Mouse (Mus musculus) lung, postnatal 0 days (tissue): Measurements from ENCODE around the gene Prrt1. TPM values are rescaled to one million over a fixed set of nuclear protein-coding genes. Genes with fewer than 3 reads are reported as not detected.

Source experiments
- ATAC-seq: fragments of 200-750 bp; cut with Nextera tagmentation; 2 replicates; pipeline ENCODE4 v1.8.0; 2017; ENCODE audit warnings: moderate library complexity
- DNase-seq: peaks from one replicate; pipeline ENCODE4 v3.0.0-alpha.2; 2016; ENCODE audit warnings: low spot score
- H3K27ac ChIP-seq: fragments of 300-500 bp; sonication (generic); 2 replicates; pipeline ENCODE4 v1.5.1; 2014; ENCODE audit warnings: antibody characterized with exemption, mild to moderate bottlenecking, low read length, mixed read lengths
- H3K27me3 ChIP-seq: fragments of 300-500 bp; sonication (generic); replicated peaks from 2 replicates; pipeline ENCODE4 v1.6.1; 2014; ENCODE audit warnings: low read length, mixed read lengths; ENCODE audit not compliant: insufficient read depth
- H3K36me3 ChIP-seq: fragments of 300-500 bp; sonication (generic); 2 replicates; pipeline ENCODE4 v1.6.1; 2014; ENCODE audit warnings: low read length, mixed read lengths; ENCODE audit not compliant: insufficient read depth
- H3K4me1 ChIP-seq: fragments of 300-500 bp; sonication (generic); 2 replicates; pipeline ENCODE4 v1.6.1; 2014; ENCODE audit warnings: antibody characterized with exemption, low read depth, low read length, mixed read lengths; ENCODE audit not compliant: insufficient read depth
- H3K4me2 ChIP-seq: fragments of 300-500 bp; sonication (generic); replicated peaks from 2 replicates; pipeline ENCODE4 v1.6.1; 2014; ENCODE audit warnings: low read depth, mild to moderate bottlenecking, low read length, moderate library complexity, mixed read lengths
- H3K4me3 ChIP-seq: fragments of 300-500 bp; sonication (generic); 2 replicates; pipeline ENCODE4 v1.5.1; 2014; ENCODE audit warnings: low read depth, low read length
- H3K9ac ChIP-seq: fragments of 300-500 bp; sonication (generic); replicated peaks from 2 replicates; pipeline ENCODE4 v1.6.1; 2014; ENCODE audit warnings: low read depth, mild to moderate bottlenecking
- H3K9me3 ChIP-seq: fragments of 300-500 bp; sonication (generic); 2 replicates; pipeline ENCODE4 v1.6.1; 2016; ENCODE audit warnings: low read length, mixed read lengths
- CTCF ChIP-seq: IDR thresholded peaks from 2 replicates; pipeline ENCODE4 v1.5.1; 2016; ENCODE audit warnings: antibody characterized with exemption, mild to moderate bottlenecking
- EP300 ChIP-seq: IDR thresholded peaks from 2 replicates; pipeline ENCODE4 v1.6.1; 2016; ENCODE audit warnings: antibody characterized with exemption, mild to moderate bottlenecking, control low read depth
- WGBS: fragments of 180-500 bp; shearing (Covaris S2); extraction: QIAGEN DNeasy Blood & Tissue Kit; methylation state at CpG from one replicate; pipeline ENCODE4 v1.1.7; 2014; 5-methylcytosine and 5-hydroxymethylcytosine counted together
- polyA plus RNA-seq: library from polyadenylated mRNA; unstranded; fragments of >200 nt; fragmentation: Nextera tagmentation; extraction: Ambion mirVana; gene quantifications from 2 replicates; pipeline ENCODE4 v1.2.1, GENCODE M21; 2015

Gene Prrt1
- polyA plus RNA-seq, 1 experiment from 2014 or later, result 0.29 TPM

DNA sequence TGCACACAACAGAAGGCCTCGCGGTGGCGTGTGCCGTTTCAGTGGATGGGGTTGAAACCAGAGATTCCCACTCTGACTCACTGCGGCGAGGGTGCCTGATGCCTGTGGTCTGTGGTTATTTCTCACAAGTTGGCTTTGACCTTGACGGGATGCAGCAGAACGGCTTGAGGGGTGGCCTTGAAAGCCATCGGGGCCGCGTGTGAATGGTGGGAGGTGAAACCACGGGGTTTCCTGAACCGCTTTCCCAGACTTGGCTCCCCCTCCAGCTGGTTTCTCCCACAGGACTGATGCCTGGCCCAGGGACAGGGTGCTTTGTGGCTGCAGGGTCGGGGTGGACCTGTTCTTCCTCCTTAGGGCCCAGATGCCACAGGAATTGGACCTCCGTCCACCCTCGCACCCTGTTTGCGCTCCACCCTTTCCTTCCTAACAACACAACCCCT, 51.8 kb downstream of the Prrt1 start:
- Histone ChIP-seq H3K9me3 (no peaks in the 10 kb centered on the region), H3K4me3 (no peak overlapping the region), H3K27me3 (peaks cover 10% of the 10 kb centered on the region), H3K36me3 (no peaks in the 10 kb centered on the region), H3K9ac (no peak overlapping the region), H3K27ac (no peak overlapping the region), H3K4me2 (no peak overlapping the region), H3K4me1 (peaks cover 30% of the 10 kb centered on the region)
- ATAC-seq (peak; percentile 8; the same call in 1 of the 2 replicates), DNase-seq (no peak)
- 55% methylated on average over 17 of the region's 17 CpGs for WGBS
- TF ChIP-seq CTCF (no peak), EP300 (no peak)

GRCm38 (mm10) chr17:34681881-34682536, 52.7 kb downstream of the Prrt1 start:
- Histone ChIP-seq H3K4me1 (peaks cover 30% of the 10 kb centered on the region), H3K27me3 (peaks cover 10% of the 10 kb centered on the region), H3K27ac (no peak overlapping the region), H3K4me3 (no peak overlapping the region), H3K36me3 (no peaks in the 10 kb centered on the region), H3K4me2 (no peak overlapping the region), H3K9ac (no peak overlapping the region), H3K9me3 (no peaks in the 10 kb centered on the region)
- ATAC-seq (no peak), DNase-seq (no peak)
- TF ChIP-seq CTCF (peak; percentile 36), EP300 (no peak)
- WGBS, result 67% methylated on average over 11 of the region's 11 CpGs

Other genes with a start within 250 kb of the Prrt1 start
- 0.24 and 0.74 TPM in 2 replicates for gene BC051142, start 230.7 kb upstream of the Prrt1 start, polyA plus RNA-seq
- gene Btnl4, start 152.2 kb upstream of the Prrt1 start, polyA plus RNA-seq, result 0.10 TPM in 1 of 2 replicates, not detected in the other
- gene Btnl6, start 112.2 kb upstream of the Prrt1 start, polyA plus RNA-seq, result 0.11 TPM in 1 of 2 replicates, not detected in the other
- gene Notch4, start 65.3 kb upstream of the Prrt1 start, polyA plus RNA-seq, result 21.1 and 24.8 TPM in 2 replicates
- 34.7 and 41.0 TPM in 2 replicates for gene Gpsm3, start 39.7 kb upstream of the Prrt1 start, polyA plus RNA-seq
- 15.0 and 15.6 TPM in 2 replicates for gene Pbx2, start 38.3 kb upstream of the Prrt1 start, polyA plus RNA-seq
- gene Ager, start 31.7 kb upstream of the Prrt1 start, polyA plus RNA-seq, result 3,782 and 4,046 TPM in 2 replicates
- gene Rnf5, start 25.8 kb upstream of the Prrt1 start, polyA plus RNA-seq, result 81.5 and 84.1 TPM in 2 replicates
- 35.7 and 40.0 TPM in 2 replicates for gene Agpat1, start 25.3 kb upstream of the Prrt1 start, polyA plus RNA-seq
- 4.4 and 5.2 TPM in 2 replicates for gene Egfl8, start 13.6 kb upstream of the Prrt1 start, polyA plus RNA-seq
- 22.4 and 24.9 TPM in 2 replicates for gene Ppt2, start 1.0 kb upstream of the Prrt1 start, polyA plus RNA-seq
- 12.2 and 14.5 TPM in 2 replicates for gene Fkbpl, start 15.2 kb downstream of the Prrt1 start, polyA plus RNA-seq
- 42.5 and 47.3 TPM in 2 replicates for gene Atf6b, start 17.6 kb downstream of the Prrt1 start, polyA plus RNA-seq
- gene Tnxb, start 41.0 kb downstream of the Prrt1 start, polyA plus RNA-seq, result 0.85 and 0.99 TPM in 2 replicates
- 5.1 and 6.5 TPM in 2 replicates for gene C4b, start 114.3 kb downstream of the Prrt1 start, polyA plus RNA-seq
- gene Cyp21a1, start 175.0 kb downstream of the Prrt1 start, polyA plus RNA-seq, result not detected in 2 replicates
- gene Stk19, start 207.4 kb downstream of the Prrt1 start, polyA plus RNA-seq, result 34.7 and 37.3 TPM in 2 replicates
- gene Dxo, start 207.5 kb downstream of the Prrt1 start, polyA plus RNA-seq, result 39.8 and 40.9 TPM in 2 replicates
- gene Skiv2l, start 220.7 kb downstream of the Prrt1 start, polyA plus RNA-seq, result 30.6 and 32.1 TPM in 2 replicates
- 45.0 and 49.0 TPM in 2 replicates for gene Nelfe, start 220.9 kb downstream of the Prrt1 start, polyA plus RNA-seq
- gene Cfb, start 233.0 kb downstream of the Prrt1 start, polyA plus RNA-seq, result 8.1 and 10.6 TPM in 2 replicates
- 0.89 and 0.99 TPM in 2 replicates for gene Zbtb12, start 249.9 kb downstream of the Prrt1 start, polyA plus RNA-seq